Mouse (Mus musculus) activated CD4-positive, CD25-positive, alpha-beta regulatory T cell (primary cell): ENCODE measurements around the gene Tmed5. TPM values are rescaled to one million over a fixed set of nuclear protein-coding genes. Genes with fewer than 3 reads are reported as not detected.

Experiments used
- polyA plus RNA-seq, 2 experiments: library from polyadenylated mRNA; unstranded; fragments of 100-300 nt; shearing (Covaris generic); gene quantifications; one replicate each; pipeline ENCODE4 v1.2.1; 2017

Gene Tmed5
- polyA plus RNA-seq: 10 to 100 TPM; 69.3 to 88.2 TPM

DNA sequence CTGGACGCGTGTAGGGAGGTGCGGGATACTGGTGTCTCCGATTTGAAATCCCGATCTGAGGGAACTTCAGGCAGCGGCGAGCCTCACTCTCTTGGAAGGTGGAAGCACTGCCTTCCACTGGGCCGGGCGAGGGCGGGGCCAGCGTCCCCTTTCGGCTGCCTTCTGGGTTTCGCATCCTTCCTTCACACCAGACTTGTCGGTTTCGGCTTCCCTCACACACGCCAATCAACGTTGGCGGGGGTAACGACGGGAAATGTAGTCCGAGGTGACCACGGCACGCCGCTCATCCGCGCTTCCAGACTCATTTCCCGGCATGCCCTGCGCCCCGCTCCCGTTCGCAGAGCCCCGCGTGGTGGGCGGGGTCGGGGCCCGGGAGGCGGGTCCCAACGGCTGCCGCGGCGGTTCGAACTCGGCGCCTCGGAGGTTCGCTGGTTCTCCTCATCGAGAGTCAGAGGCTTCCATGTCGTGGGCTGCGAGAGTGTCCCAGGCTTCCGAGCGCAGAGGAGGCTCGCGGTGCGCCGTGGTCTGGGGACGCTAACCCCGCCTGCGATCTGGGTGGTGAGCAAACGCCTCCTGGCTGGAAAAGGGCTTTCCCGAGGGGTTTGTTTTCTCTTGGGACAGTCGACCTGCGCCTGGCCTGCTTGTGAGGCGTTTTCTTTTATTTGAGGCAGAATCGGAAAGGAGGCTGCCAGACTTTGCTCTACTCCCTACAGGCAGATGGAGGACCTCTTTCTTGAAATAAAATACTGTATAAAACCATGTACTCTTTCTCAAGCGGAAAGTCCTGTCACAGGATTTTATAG lies at the start of gene Tmed5, which contains the start of gene Ccdc18:
TSS of gene Tmed5 (minus strand) at position 180 of the 803 bp plus-strand sequence.
TSS of gene Ccdc18 (plus strand) at position 435 of the 803 bp plus-strand sequence.

DNA sequence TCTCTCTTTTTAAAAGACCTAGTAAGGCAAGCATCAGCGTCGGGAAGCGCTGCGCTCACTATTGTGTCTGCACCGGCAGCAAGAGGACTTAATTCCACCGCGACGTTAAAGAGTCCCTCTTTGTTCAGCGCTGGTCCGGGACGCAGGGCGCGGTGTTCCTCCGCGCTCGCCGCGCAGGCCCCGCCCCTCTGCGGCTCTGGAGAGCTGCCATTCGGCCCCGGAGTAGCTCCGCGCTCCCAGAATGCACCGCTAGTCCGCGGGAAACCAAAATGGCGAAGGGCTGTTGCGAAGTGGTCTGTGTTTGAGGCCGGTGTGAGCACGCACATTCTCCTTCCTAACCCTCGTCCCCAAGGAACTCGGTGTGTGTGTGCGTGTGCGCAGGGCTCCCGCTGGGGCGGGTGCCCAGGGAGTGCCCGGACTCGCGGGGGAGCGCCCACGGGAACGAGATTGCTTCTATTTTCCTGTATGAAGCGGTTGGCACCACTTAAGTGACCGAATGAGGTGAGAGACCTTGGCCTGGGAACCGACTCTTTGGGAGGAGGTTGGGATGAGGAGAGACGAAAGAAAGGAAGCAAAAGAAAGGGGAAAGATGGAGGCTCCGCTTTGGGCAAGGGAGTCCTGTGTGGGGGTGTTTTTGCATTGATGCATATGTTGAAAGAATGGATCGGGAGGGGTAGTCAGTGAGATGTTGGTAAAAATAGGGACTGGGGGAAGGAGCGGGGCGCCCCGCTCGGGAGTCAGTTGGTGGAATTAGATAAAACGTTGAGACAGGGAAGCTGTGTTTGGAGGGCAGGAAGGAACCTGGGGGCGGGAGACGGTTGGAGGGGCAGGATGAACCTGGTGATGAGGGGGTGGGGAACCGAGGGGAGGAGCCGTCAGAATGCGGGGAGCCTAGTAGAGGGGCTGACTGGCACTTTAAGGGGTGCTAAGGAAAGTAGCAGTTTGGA lies 66.7 kb downstream of the Tmed5 start, which contains the start of gene Mtf2:
TSS of gene Mtf2 (plus strand) at position 210 of the 947 bp plus-strand sequence.

Other genes with a start within 250 kb of the Tmed5 start
- gene Rpl5, start 232.1 kb downstream of the Tmed5 start, polyA plus RNA-seq: 10 to 100 TPM; 16.2 to 28.1 TPM
- gene Fam69a, start 145.5 kb downstream of the Tmed5 start, polyA plus RNA-seq: 10 to 100 TPM; 54.0 to 62.7 TPM
- gene Mtf2, start 66.9 kb downstream of the Tmed5 start, polyA plus RNA-seq: 10 to 100 TPM; 72.9 to 83.9 TPM
- 1 to 10 TPM in 1 of 2 experiments, under 1 TPM in 1; 0.52 to 1.4 TPM for gene Ccdc18, start 255 bp upstream of the Tmed5 start, polyA plus RNA-seq
- 10 to 100 TPM; 52.7 to 74.8 TPM for gene Dr1, start 136.3 kb upstream of the Tmed5 start, polyA plus RNA-seq
- 1 to 10 TPM; 2.4 to 2.5 TPM for gene Pigg, start 180.0 kb upstream of the Tmed5 start, polyA plus RNA-seq
- gene Gm42517, start 235.3 kb upstream of the Tmed5 start, polyA plus RNA-seq: not detected